Mouse (Mus musculus) spleen, postnatal 0 days (tissue): Measurements from ENCODE around the gene Fam204a. TPM values are rescaled to one million over a fixed set of nuclear protein-coding genes. Genes with fewer than 3 reads are reported as not detected.

Source experiments
- polyA plus RNA-seq: library from polyadenylated mRNA; unstranded; fragments of >200 nt; fragmentation: Nextera tagmentation; extraction: Ambion mirVana; gene quantifications from 2 replicates; pipeline ENCODE4 v1.2.1, GENCODE M21; 2015

The Fam204a gene
- 33.6 and 34.0 TPM in 2 replicates for polyA plus RNA-seq

GRCm38 (mm10) chr19:60225899-60226844 is at the start of gene Fam204a:
Gene Fam204a, minus strand, starts transcription at chr19:60226701.

Other genes with a start within 250 kb of the Fam204a start
- gene Prlhr, start 241.6 kb upstream of the Fam204a start, polyA plus RNA-seq: not detected in 2 replicates